Mouse (Mus musculus) forebrain, embryonic 16.5 days (tissue): ENCODE data around the gene Pfas. TPM values are rescaled to one million over a fixed set of nuclear protein-coding genes. Genes with fewer than 3 reads are reported as not detected.
A peak's percentile ranks its signal among the peaks of the same experiment; 100 is the strongest.
"Not testable (repeated sequence)": the region's sequence is repeated elsewhere in the genome, so short reads cannot be mapped to it uniquely, and the experiment has no call there.

Source experiments
- ATAC-seq: fragments of 200-750 bp; cut with Nextera tagmentation; 2 replicates; pipeline ENCODE4 v1.8.0; 2017; ENCODE audit warnings: mild to moderate bottlenecking, moderate library complexity
- H3K27ac ChIP-seq: fragments of 300-500 bp; sonication (generic); 2 replicates; pipeline ENCODE4 v1.5.1; 2014; ENCODE audit warnings: low read length, control low read depth
- H3K27me3 ChIP-seq: fragments of 300-500 bp; sonication (generic); replicated peaks from 2 replicates; pipeline ENCODE4 v1.6.1; 2014; ENCODE audit warnings: low read length; ENCODE audit not compliant: control insufficient read depth, insufficient read depth
- H3K36me3 ChIP-seq: fragments of 300-500 bp; sonication (generic); 2 replicates; pipeline ENCODE4 v1.6.1; 2014; ENCODE audit not compliant: control insufficient read depth, insufficient read depth
- H3K4me1 ChIP-seq: fragments of 300-500 bp; sonication (generic); replicated peaks from 2 replicates; pipeline ENCODE4 v1.6.1; 2014; ENCODE audit warnings: low read length; ENCODE audit not compliant: control insufficient read depth, insufficient read depth
- H3K4me2 ChIP-seq: fragments of 300-500 bp; sonication (generic); 2 replicates; pipeline ENCODE4 v1.6.1; 2014; ENCODE audit warnings: mild to moderate bottlenecking, low read length, control low read depth
- H3K4me3 ChIP-seq: fragments of 300-500 bp; sonication (generic); replicated peaks from 2 replicates; pipeline ENCODE4 v1.5.1; 2014; ENCODE audit warnings: mild to moderate bottlenecking, low read length, control low read depth
- H3K9ac ChIP-seq: fragments of 300-500 bp; sonication (generic); replicated peaks from 2 replicates; pipeline ENCODE4 v1.6.1; 2014; ENCODE audit warnings: low read depth, low read length, control low read depth
- H3K9me3 ChIP-seq: fragments of 300-500 bp; sonication (generic); 2 replicates; pipeline ENCODE4 v1.6.1; 2016; ENCODE audit warnings: low read length; ENCODE audit not compliant: control insufficient read depth
- WGBS: fragments of 180-500 bp; shearing (Covaris S2); extraction: QIAGEN DNeasy Blood & Tissue Kit; methylation state at CpG from one replicate; pipeline ENCODE4 v1.1.7; 2014; 5-methylcytosine and 5-hydroxymethylcytosine counted together
- polyA plus RNA-seq: library from polyadenylated mRNA; unstranded; fragments of >200 nt; fragmentation: Nextera tagmentation; extraction: Ambion mirVana; gene quantifications from 2 replicates; pipeline ENCODE4 v1.2.1, GENCODE M21; 2015

The Pfas gene
- polyA plus RNA-seq, 1 experiment from 2014 or later = 24.7 TPM

- no peak overlapping the region for H3K9ac ChIP-seq
- no peak overlapping the region for H3K4me2 ChIP-seq
- H3K27ac ChIP-seq = no peak overlapping the region
- no peaks in the 10 kb centered on the region for H3K9me3 ChIP-seq
- H3K4me3 ChIP-seq = no peak overlapping the region
- no peaks in the 10 kb centered on the region for H3K4me1 ChIP-seq
- no peak for ATAC-seq
- 60% methylated on average over 5 of the region's 5 CpGs for WGBS
- H3K36me3 ChIP-seq = no peaks in the 10 kb centered on the region
- no peaks in the 10 kb centered on the region for H3K27me3 ChIP-seq
These were observed 28.9 kb downstream of the Pfas start for GRCm38 (mm10) chr11:68979320-68979733.

GRCm38 (mm10) chr11:68975601-68976000 lies 32.7 kb downstream of the Pfas start:
- Histone ChIP-seq H3K27ac (no peak overlapping the region), H3K27me3 (no peaks in the 10 kb centered on the region), H3K4me3 (no peak overlapping the region), H3K36me3 (no peaks in the 10 kb centered on the region), H3K4me1 (peaks cover 8% of the 10 kb centered on the region), H3K9me3 (no peaks in the 10 kb centered on the region), H3K4me2 (no peak overlapping the region), H3K9ac (no peak overlapping the region)
- ATAC-seq = no peak
- 94% methylated on average over 1 of the region's 1 CpGs for WGBS

- peaks cover 8% of the 10 kb centered on the region for H3K4me1 ChIP-seq
- WGBS = 86% methylated on average over 7 of the region's 7 CpGs
- no peaks in the 10 kb centered on the region for H3K36me3 ChIP-seq
- no peak within 1 kb of the TSS for H3K27ac ChIP-seq
- no peak for ATAC-seq
- H3K4me3 ChIP-seq = no peak within 1 kb of the TSS; the same call in 1 of the 2 replicates
- peak within 1 kb of the TSS; percentile 66 for H3K4me2 ChIP-seq
- no peaks in the 10 kb centered on the region for H3K27me3 ChIP-seq
- no peak within 1 kb of the TSS for H3K9ac ChIP-seq
- no peaks in the 10 kb centered on the region for H3K9me3 ChIP-seq
These were observed 33.2 kb downstream of the Pfas start, which contains the start of gene Rangrf for GRCm38 (mm10) chr11:68975085-68975484. Gene Rangrf (minus strand): TSS chr11:68975185.

- no peak for ATAC-seq
- Histone ChIP-seq H3K9ac (no peak overlapping the region), H3K4me3 (peak overlapping the region; percentile 50), H3K27me3 (no peaks in the 10 kb centered on the region), H3K9me3 (no peaks in the 10 kb centered on the region), H3K4me2 (peak overlapping the region; percentile 66), H3K36me3 (no peaks in the 10 kb centered on the region), H3K27ac (no peak overlapping the region), H3K4me1 (peaks cover 8% of the 10 kb centered on the region)
- WGBS = 21% methylated on average over 6 of the region's 6 CpGs
These were observed 34.2 kb downstream of the Pfas start for GRCm38 (mm10) chr11:68974059-68974450.

- not testable (repeated sequence) for H3K4me1 ChIP-seq, H3K36me3 ChIP-seq, H3K9me3 ChIP-seq, H3K27me3 ChIP-seq, H3K27ac ChIP-seq
- ATAC-seq = peak; percentile 95
- H3K4me2 ChIP-seq = peak overlapping the region; percentile 66
- peak overlapping the region; percentile 50 for H3K4me3 ChIP-seq
- WGBS = under 1% methylated on average over 37 of the region's 38 CpGs
- H3K9ac ChIP-seq = 0 out of 2 replicates have a peak overlapping the region, but pooled peaks have one; percentile 35
These were observed 34.8 kb downstream of the Pfas start for GRCm38 (mm10) chr11:68973250-68974058.

- H3K4me1 ChIP-seq = peaks cover 17% of the 10 kb centered on the region
- H3K9me3 ChIP-seq = no peaks in the 10 kb centered on the region
- H3K36me3 ChIP-seq = no peaks in the 10 kb centered on the region
- ATAC-seq = no peak
- H3K9ac ChIP-seq = no peak overlapping the region
- WGBS = 64% methylated on average over 4 of the region's 4 CpGs
- H3K4me3 ChIP-seq = no peak overlapping the region
- no peaks in the 10 kb centered on the region for H3K27me3 ChIP-seq
- no peak overlapping the region for H3K27ac ChIP-seq
- H3K4me2 ChIP-seq = no peak overlapping the region
These were observed 38.0 kb downstream of the Pfas start for GRCm38 (mm10) chr11:68970232-68970631.

GRCm38 (mm10) chr11:68968752-68969151 lies 39.5 kb downstream of the Pfas start:
- no peak overlapping the region for H3K27ac ChIP-seq
- no peak overlapping the region for H3K4me3 ChIP-seq
- H3K4me1 ChIP-seq = peaks cover 15% of the 10 kb centered on the region
- H3K27me3 ChIP-seq = no peaks in the 10 kb centered on the region
- H3K4me2 ChIP-seq = no peak overlapping the region; the same call in 1 of the 2 replicates
- H3K9me3 ChIP-seq = no peaks in the 10 kb centered on the region
- H3K9ac ChIP-seq = no peak overlapping the region
- 84% methylated on average over 11 of the region's 11 CpGs for WGBS
- no peaks in the 10 kb centered on the region for H3K36me3 ChIP-seq
- no peak for ATAC-seq

- Histone ChIP-seq H3K36me3 (no peaks in the 10 kb centered on the region), H3K4me3 (peak within 1 kb of the TSS; percentile 73), H3K9ac (peak within 1 kb of the TSS; percentile 80), H3K4me1 (peaks cover 10% of the 10 kb centered on the region), H3K27ac (no peak within 1 kb of the TSS), H3K27me3 (no peaks in the 10 kb centered on the region), H3K9me3 (no peaks in the 10 kb centered on the region), H3K4me2 (peak within 1 kb of the TSS; percentile 97)
- ATAC-seq = peak; percentile 98
- WGBS = under 1% methylated on average over 50 of the region's 50 CpGs
These were observed 40.6 kb downstream of the Pfas start, which contains the start of gene Slc25a35 for GRCm38 (mm10) chr11:68967337-68968282. Gene Slc25a35 (plus strand): TSS chr11:68968131.

- ATAC-seq = no peak
- Histone ChIP-seq H3K27ac (no peak overlapping the region), H3K27me3 (no peaks in the 10 kb centered on the region), H3K9me3 (no peaks in the 10 kb centered on the region), H3K36me3 (no peaks in the 10 kb centered on the region), H3K4me3 (no peak overlapping the region), H3K4me2 (no peak overlapping the region), H3K9ac (no peak overlapping the region), H3K4me1 (peaks cover 9% of the 10 kb centered on the region)
- WGBS = 58% methylated on average over 1 of the region's 1 CpGs
These were observed 41.7 kb downstream of the Pfas start for GRCm38 (mm10) chr11:68966554-68966953.
